Mouse (Mus musculus) embryonic stem cell, embryonic (primary cell): ENCODE data around the gene Ccdc69.

ENCODE experiments used
- CTCF ChIA-PET, 4 experiments: fragments of 300-600 bp in 2 of 4; fragments of 350-600 bp in 2 of 4; sonication (Branson Sonifier 250); formaldehyde crosslinking; loops; one replicate each; lab custom pipeline; 2022; ENCODE audit warnings: inconsistent platforms in 2 of 4; lab: Charles Lee
- POLR2A ChIA-PET, 4 experiments: fragments of 300-600 bp in 2 of 4; fragments of 350-600 bp in 2 of 4; sonication (Branson Sonifier 250); formaldehyde crosslinking; loops; one replicate each; lab custom pipeline; 2022; ENCODE audit warnings: antibody characterized with exemption in 4 of 4, inconsistent platforms in 1 of 4; lab: Charles Lee

The Ccdc69 gene

DNA sequence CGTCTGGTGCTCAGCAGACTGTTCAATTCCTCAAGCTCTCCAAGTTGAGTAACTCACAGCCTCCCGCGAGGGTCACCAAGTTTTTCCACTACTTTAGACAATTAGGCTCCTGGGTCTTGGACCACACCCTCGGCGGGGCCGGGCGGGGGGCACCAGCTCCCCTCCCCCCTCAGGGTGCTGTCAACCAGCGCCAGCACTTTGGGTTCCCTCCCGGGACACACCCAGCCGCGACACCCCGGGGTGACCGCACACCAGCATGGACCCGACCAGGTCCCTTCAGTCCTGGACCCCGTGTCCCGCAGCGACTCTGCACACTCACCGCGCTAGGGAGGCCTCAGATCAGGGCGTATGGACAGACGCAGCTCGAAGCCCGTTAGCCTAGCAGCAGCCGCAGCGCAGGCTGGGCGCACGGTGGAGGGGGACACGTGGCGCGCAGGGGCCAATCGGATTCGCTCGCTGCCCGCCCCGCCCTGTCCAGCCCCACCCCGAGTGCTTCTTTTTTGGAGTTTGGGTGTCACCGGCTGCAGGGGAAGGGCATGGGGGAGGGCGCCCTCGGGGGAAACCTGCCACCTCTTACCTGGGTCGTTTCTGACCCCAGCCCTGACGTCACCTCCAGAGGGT is 44.8 kb downstream of the Ccdc69 start, which contains the start of gene Anxa6:
Anxa6 (minus strand) TSS at position 406 of the 621 bp plus-strand sequence.
- POLR2A ChIA-PET, result interaction anchor here (0.5 to 4.1 kb wide), 19 partner anchors 10 to 354 kb away, joined by 3 to 28 read pairs (median 4); partner anchors contain the start of genes Gm2a (in 2 of the 4), Cdc42se2 (in 1 of the 4) and Lyrm7 (in 1 of the 4)
- CTCF ChIA-PET, result interaction anchor here in 3 of 4 experiments (0.6 to 1.4 kb wide), 6 partner anchors 10 to 201 kb away, joined by 3 to 5 read pairs (median 4); no protein-coding TSS in a partner anchor

DNA sequence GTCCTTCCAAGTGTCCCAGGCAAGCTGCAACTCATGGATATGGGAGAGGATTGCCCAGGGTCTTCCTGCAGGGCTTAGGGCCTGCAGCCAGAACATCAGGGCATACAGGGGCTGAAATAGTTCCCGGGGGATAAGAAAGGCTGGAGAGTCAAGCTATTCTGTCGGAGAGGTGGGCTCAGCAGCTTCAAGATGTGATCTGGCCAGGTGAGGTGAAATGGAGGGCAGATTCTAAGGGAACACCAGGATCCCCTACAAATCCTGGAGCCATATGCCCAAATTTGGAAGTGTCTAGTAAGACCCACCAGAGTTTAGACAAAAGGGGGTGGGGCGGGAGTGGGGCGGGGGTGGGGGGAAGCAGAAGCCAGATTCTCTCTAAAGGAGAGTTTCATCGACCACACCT is 45.6 kb downstream of the Ccdc69 start:
- ChIA-PET POLR2A (interaction anchor here in 3 of 4 experiments (0.5 to 4.1 kb wide), 22 partner anchors 9 to 437 kb away, joined by 3 to 28 read pairs (median 4); partner anchors contain the start of genes G3bp1 (in 1 of the 3), Gm2a (in 1 of the 3) and Lyrm7 (in 1 of the 3)), CTCF (interaction anchor here in 3 of 4 experiments (0.6 to 1.9 kb wide), 11 partner anchors 13 to 428 kb away, joined by 3 to 11 read pairs (median 4); partner anchors contain the start of gene Atox1 (in 1 of the 3))

DNA sequence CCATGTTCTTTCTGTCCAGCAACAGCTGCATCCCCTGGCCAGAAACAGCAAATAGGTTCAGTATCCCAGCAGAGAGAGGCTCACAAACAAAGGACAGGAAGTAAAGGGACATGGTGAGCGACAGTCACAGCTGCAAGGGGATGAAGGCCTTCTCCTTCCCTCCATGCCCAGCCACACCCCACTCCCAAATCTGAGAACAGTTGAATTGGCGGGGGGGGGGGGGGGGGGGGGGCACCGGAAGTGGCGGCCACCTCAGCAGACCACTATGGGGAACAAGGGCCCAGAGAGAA is 46.0 kb downstream of the Ccdc69 start:
- ChIA-PET POLR2A (interaction anchor here in 2 of 4 experiments (0.6 to 4.1 kb wide), 17 partner anchors 9 to 437 kb away, joined by 3 to 28 read pairs (median 4); partner anchors contain the start of genes G3bp1 (in 1 of the 2), Gm2a (in 1 of the 2) and Lyrm7 (in 1 of the 2)), CTCF (interaction anchor here in 3 of 4 experiments (0.6 to 1.9 kb wide), 12 partner anchors 13 to 429 kb away, joined by 3 to 11 read pairs (median 5); partner anchors contain the start of gene Atox1 (in 1 of the 3))

DNA sequence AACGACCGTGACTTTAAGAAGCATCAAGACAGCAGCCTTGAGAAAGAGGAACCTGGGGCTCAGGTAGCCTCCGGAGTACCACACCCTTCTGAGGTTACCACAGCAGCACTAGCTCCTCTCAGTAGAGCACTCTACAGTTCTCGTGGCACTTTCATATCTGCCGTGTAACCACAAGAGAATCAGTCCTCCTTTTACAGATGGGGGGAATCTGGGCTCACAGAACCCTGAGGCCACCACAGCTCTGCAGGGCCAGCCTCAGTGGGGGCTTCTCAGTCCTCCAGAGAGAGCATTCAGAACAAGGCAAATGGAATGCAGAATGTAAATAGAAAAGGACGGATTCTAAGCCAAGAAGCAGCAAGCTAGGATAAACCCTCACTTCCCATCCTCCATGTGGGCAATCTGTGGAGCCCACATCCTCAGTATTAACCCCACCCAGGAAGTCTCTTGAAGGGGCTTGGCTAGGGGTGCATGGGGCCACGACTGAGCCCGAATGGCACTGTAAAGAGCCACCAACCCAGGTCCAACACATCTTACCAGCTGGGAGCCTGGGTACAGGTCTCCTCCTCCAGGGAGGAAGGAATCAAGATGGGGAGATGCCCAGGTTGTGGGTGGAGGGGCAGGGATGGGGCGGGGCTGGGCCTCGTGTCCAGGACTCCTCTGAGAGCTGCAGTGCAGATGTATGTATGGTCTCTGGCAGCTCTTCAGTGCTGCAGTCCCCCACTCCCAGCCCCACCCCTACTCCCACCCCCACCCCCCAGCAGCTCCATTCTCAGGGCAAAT is 46.5 kb downstream of the Ccdc69 start:
- ChIA-PET CTCF (interaction anchor here in 3 of 4 experiments (0.6 to 1.9 kb wide), 9 partner anchors 12 to 429 kb away, joined by 3 to 7 read pairs (median 4); partner anchors contain the start of gene Atox1 (in 1 of the 3)), POLR2A (interaction anchor here in 2 of 4 experiments (0.6 to 4.1 kb wide), 18 partner anchors 8 to 438 kb away, joined by 3 to 28 read pairs (median 4); partner anchors contain the start of genes G3bp1 (in 1 of the 2), Gm2a (in 1 of the 2) and Lyrm7 (in 1 of the 2))

DNA sequence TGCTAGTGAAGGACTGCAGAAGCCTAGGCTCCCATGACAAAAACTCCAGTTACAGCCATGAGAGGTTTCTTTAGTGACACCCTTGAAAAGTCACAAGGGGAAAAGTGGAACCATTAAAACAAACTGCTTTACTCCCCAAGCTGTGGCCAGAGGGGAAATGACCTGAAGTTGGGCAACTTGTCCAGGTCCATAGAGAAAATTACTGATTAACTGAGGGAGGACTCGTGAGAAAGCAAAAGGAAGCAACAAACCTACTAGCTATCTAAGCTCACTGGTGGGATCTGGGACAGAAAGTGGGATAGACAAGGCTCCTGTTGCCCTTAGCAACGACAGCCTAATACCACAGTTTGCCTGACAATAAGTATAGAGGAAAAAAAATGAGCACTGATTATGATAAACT is 49.4 kb downstream of the Ccdc69 start:
- POLR2A ChIA-PET, result interaction anchor here in 3 of 4 experiments (0.6 to 2.9 kb wide), 5 partner anchors 10 to 583 kb away, joined by 3 to 9 read pairs (median 5); no protein-coding TSS in a partner anchor
- CTCF ChIA-PET, result interaction anchor here in 3 of 4 experiments (0.6 to 1.3 kb wide), 3 partner anchors 13 to 41 kb away, joined by 4 to 7 read pairs (median 6); no protein-coding TSS in a partner anchor

DNA sequence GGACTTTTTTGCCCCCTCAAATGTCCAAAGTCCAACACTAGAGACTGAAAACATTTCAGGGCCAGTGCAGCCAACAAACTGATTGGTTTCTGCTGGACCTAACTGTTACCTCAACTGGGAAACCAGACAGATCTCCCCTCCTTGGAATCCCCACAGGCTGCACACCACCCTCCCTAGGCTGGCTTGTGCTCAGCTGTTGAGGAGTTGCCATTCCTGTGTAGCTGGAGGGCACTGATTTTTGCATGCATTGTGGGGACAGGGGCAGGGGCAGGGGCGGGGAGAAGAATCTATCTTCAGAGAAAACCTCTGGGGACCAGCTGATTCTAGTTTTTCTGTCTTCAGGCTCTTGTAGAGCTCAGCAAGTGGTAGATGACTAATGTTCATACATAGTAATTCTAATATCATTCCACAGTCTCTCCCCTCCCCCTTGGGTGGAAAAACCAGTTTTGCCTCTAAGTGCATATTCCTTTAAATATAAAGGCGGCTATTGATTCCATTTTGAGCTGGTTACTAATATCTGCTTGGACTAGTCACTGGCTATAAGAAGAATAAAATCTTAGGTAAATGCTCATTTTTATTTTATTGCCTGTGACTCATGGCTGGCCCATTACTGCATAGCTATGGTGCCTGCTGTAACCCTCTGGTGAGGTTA is 50.6 kb downstream of the Ccdc69 start:
- POLR2A ChIA-PET, result interaction anchor here in 3 of 4 experiments (0.5 to 2.9 kb wide), 10 partner anchors 9 to 241 kb away, joined by 3 to 9 read pairs (median 4); no protein-coding TSS in a partner anchor
- CTCF ChIA-PET, result interaction anchor here in 3 of 4 experiments (0.5 to 2.0 kb wide), 6 partner anchors 13 to 1010 kb away, joined by 3 to 7 read pairs (median 3); no protein-coding TSS in a partner anchor

DNA sequence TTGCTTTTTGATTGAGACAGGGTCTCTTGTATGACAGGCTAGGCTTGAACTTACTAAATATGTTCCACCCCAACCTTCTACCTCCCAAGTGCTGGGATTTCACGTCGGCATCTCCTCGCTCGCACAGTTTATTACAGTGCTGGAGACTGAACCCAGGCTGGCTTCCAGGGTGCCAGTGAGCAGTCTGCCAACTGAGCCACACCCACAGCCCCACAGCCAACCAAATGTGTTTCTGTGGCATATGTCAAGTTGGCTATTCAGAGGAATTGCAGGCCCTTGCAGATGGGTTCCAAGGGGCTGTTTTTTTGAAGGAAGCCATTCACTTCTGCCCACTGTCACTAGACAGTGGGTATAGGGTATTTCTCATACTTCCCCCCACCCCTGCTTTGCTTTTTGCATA is 52.0 kb downstream of the Ccdc69 start:
- ChIA-PET POLR2A (interaction anchor here in 2 of 4 experiments (0.6 to 1.8 kb wide), 3 partner anchors 9 to 187 kb away, joined by 3 to 7 read pairs (median 4); no protein-coding TSS in a partner anchor), CTCF (interaction anchor here in 1 of 4 experiments (2.0 kb wide), 1 partner anchor 13 kb away, joined by 7 read pairs; no protein-coding TSS in a partner anchor)

DNA sequence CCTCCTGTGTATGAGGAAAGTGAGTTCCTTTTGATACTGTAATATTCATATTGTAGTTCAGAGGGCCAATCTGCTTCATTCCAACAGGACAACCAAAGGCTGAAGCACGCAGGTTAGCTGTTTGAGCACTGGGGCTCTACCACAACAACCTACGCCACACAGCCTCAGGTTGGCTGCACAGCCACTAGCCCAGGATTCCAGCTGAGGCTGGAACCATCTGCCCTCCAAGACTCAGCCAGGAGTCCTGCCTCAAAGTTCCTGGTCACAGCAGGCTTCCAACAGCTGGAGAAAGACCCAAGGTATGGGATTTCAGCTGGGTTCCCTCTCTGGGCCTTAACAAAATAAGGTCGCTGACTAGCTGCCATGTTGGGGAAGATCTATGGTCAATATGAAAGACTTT is 54.3 kb downstream of the Ccdc69 start:
- ChIA-PET CTCF (interaction anchor here (0.6 to 2.4 kb wide), 8 partner anchors 10 to 135 kb away, joined by 3 to 15 read pairs (median 3); no protein-coding TSS in a partner anchor), POLR2A (interaction anchor here (0.6 to 3.4 kb wide), 18 partner anchors 8 to 954 kb away, joined by 3 to 28 read pairs (median 4); partner anchors contain the start of genes Anxa6 (in 3 of the 4) and Gm2a (in 1 of the 4))

DNA sequence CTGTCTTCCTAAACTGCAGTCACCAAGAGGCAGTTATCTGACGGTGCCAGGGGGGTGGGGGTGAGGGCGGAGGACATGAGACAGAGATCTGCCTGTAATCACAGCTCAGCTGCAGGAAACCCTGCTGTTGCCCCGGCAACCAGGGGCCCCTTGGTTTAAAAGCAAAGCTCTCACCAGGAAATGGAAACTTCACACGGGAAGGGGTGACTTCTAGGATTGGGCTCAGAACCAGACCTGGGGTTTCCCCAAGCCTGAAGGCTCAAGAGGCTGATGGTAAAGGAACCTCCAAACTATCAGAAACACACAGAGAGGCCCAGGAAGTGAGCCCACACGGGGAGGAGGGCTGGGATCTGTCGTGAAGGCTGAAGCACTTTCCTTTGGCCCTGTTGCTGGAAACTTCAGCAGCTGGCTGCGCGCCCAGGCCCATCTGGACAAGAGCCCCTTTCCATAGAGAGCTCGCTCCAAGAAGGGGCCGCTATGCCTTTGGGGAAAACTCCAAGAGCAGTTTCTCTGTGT is 54.8 kb downstream of the Ccdc69 start:
- CTCF ChIA-PET, result interaction anchor here (0.6 to 2.4 kb wide), 10 partner anchors 10 to 135 kb away, joined by 3 to 15 read pairs (median 3); partner anchors contain the start of gene Anxa6 (in 1 of the 4)
- POLR2A ChIA-PET, result interaction anchor here (0.6 to 3.4 kb wide), 24 partner anchors 8 to 402 kb away, joined by 3 to 28 read pairs (median 4); partner anchors contain the start of genes Anxa6 (in 3 of the 4) and Gm2a (in 1 of the 4)

DNA sequence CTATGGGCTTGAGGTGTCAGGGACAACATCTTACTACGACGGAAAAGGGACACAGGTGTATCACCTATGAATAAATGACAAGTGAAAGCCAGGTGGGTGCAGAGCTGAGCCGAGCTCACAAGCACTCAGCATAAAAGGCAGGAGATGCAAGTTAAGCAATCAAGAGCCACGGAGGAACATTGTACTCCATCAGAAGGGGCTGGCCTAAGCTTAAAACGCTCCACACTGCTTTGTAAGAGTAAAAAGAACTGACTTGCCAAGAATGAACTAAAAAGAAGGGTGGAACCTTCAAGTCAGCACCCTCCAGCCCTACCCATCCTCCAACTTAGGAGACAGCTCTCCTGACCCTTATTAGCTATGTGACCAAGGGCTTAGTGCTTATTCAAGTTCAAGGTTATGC is 55.4 kb downstream of the Ccdc69 start:
- CTCF ChIA-PET, result interaction anchor here (0.6 to 2.4 kb wide), 8 partner anchors 9 to 125 kb away, joined by 3 to 15 read pairs (median 3); partner anchors contain the start of gene Anxa6 (in 1 of the 4)
- POLR2A ChIA-PET, result interaction anchor here (0.6 to 3.4 kb wide), 20 partner anchors 10 to 402 kb away, joined by 3 to 28 read pairs (median 4); partner anchors contain the start of genes Anxa6 (in 3 of the 4) and Gm2a (in 1 of the 4)

DNA sequence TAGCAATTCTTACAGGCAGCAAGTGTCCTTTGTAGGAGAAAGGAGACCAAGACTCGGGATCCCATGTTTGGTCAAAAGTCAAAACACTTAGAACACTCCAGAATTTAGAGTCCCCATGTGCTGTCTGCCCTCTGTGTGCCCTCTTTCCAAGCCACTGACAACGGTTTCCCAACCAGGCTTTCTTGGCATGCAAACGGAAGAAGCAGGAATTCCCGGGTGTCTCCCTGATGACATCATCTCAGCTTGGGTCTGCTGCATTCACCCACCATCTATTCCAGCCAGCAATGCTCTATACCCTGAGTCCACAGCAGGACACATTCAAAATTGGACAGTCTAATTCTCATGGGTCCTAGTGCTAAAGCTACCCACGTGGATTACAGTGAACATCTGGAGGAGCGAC is 56.1 kb downstream of the Ccdc69 start:
- CTCF ChIA-PET, result interaction anchor here in 3 of 4 experiments (0.8 to 2.4 kb wide), 5 partner anchors 9 to 91 kb away, joined by 3 to 15 read pairs (median 3); partner anchors contain the start of gene Anxa6 (in 1 of the 3)
- POLR2A ChIA-PET, result interaction anchor here in 2 of 4 experiments (0.9 to 3.4 kb wide), 12 partner anchors 9 to 398 kb away, joined by 3 to 28 read pairs (median 6); partner anchors contain the start of gene Anxa6 (in 2 of the 2)

DNA sequence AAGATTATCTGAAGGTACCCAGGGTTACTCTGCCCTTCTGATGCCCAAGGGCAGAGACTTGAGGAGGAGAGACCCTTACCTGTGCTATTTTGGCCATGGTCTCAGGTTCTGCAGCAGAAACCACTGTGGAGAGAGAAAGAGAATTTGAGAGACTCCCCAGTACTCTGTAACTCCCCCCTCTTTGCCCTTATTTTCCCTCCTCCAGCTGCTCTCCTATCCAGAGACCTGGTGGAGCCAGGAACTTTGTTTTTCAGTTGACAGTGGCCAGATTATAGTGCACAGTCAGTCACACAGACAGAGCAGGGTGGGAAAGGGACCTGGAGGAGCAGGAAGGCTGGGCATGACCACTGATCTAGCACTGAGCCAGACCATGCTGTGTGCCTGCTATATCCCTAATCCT is 56.5 kb downstream of the Ccdc69 start:
- CTCF ChIA-PET, result interaction anchor here in 1 of 4 experiments (1.0 kb wide), 1 partner anchor 8 kb away, joined by 3 read pairs; no protein-coding TSS in a partner anchor
- POLR2A ChIA-PET, result interaction anchor here in 2 of 4 experiments (1.3 to 3.4 kb wide), 5 partner anchors 9 to 24 kb away, joined by 3 to 28 read pairs (median 15); partner anchors contain the start of gene Anxa6 (in 1 of the 2)

DNA sequence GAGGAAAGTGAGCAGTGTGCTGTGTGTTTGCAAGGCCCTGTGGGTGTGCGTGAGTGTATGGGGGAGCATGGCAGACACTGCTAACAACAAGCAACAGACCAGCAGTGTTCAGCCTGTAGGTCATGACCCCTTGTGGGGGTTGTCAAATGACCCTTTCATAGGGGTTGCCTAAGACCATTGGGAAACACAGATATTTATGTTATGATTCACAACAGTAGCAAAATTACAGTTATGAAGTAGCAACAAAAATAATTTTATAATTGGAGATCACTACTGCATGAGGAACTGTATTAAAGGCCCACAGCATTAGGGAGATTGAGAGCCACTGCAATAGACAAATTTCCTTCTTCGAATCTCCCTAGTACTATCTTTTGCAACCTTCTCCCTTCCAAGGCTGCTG is 58.2 kb downstream of the Ccdc69 start:
- POLR2A ChIA-PET, result interaction anchor here in 3 of 4 experiments (1.1 to 2.2 kb wide), 4 partner anchors 7 to 13 kb away, joined by 3 to 9 read pairs (median 7); partner anchors contain the start of gene Anxa6 (in 1 of the 3)
- CTCF ChIA-PET, result interaction anchor here in 1 of 4 experiments (1.1 kb wide), 1 partner anchor 12 kb away, joined by 7 read pairs; no protein-coding TSS in a partner anchor

DNA sequence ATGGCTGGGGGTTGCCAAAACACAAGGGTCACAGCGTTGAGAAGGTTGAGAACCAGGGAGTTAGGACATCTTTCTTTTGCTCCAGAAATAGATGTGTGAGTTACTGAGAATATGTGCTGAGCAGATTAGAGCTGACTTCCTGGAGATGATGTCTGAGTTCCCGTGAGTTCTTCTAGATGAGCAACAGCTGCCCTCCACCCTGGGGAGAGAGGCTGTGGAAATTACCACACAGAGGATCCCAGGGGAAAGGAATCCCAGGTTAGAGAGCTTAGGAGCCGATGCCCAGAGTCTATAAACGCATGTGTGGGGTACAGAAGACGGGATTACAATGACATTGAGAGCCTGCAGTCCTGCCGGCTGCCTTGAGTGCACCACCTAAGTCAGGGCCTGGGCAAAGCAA is 59.9 kb downstream of the Ccdc69 start:
- POLR2A ChIA-PET, result interaction anchor here in 3 of 4 experiments (0.6 to 2.2 kb wide), 5 partner anchors 10 to 340 kb away, joined by 3 to 9 read pairs (median 5); partner anchors contain the start of gene Anxa6 (in 1 of the 3)
- CTCF ChIA-PET, result no interaction called here

DNA sequence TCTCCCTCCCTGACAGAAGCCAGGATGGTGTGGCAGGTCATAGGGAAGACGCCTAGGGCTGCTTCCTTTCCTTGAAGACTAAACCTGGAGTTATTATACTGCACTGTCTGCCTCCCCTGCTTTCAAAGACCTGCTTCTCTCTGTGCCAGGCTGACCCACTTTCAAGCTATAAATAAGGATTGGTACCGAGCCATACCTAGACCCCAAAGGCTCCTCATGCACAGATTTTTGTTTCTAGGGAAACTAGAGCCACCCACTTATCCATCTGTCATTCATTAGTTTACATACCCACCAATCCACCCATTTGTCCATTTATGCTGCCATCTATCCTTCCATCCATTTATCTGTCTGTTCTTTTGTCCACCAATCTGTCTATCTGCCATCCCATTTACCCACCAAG is 60.7 kb downstream of the Ccdc69 start:
- ChIA-PET POLR2A (interaction anchor here in 1 of 4 experiments (1.1 to 2.0 kb wide), 2 partner anchors 10 kb away, joined by 3 to 7 read pairs; no protein-coding TSS in a partner anchor), CTCF (interaction anchor here in 1 of 4 experiments (0.6 kb wide), 1 partner anchor 70 kb away, joined by 8 read pairs; no protein-coding TSS in a partner anchor)

DNA sequence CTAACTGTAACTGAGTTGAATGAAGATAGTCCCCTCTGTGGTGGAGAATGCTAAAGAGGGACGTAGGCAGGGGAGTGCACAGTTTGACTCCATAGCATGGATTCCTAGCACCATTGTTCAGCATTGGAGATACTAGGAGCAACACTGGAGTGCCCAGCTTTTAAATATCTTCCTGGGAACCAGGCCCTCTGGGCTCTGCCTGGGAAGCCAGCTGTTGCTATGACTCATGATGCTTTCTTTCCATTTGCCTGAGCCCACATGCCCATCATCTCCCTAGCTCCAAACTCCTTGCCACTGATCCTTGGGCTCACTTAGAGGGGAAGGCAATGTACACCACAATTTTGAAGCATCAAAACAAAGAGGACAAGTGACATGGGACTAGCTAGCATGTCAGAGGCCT is 61.2 kb downstream of the Ccdc69 start:
- ChIA-PET CTCF (interaction anchor here in 1 of 4 experiments (0.6 kb wide), 1 partner anchor 70 kb away, joined by 8 read pairs; no protein-coding TSS in a partner anchor), POLR2A (interaction anchor here in 2 of 4 experiments (1.1 to 2.0 kb wide), 5 partner anchors 9 to 81 kb away, joined by 3 to 7 read pairs (median 4); partner anchors contain the start of gene Gm2a (in 1 of the 2))
